Mouse (Mus musculus) erythroid progenitor cell, adult 5-6 weeks (primary cell): Measurements from ENCODE around the gene Tnfrsf1b. TPM values are rescaled to one million over a fixed set of nuclear protein-coding genes. Genes with fewer than 3 reads are reported as not detected.

Experiments
- ATAC-seq: replicated peaks from 2 replicates; pipeline ENCODE4 v1.8.0; 2016; ENCODE audit warnings: moderate number of reproducible peaks, mild to moderate bottlenecking, moderate TSS enrichment, inconsistent platforms; ENCODE audit not compliant: poor library complexity, low FRiP score, severe bottlenecking
- total RNA-seq, 2 experiments: library from RNA; stranded (forward) in 1 of 2; stranded (reverse) in 1 of 2; fragments of 150-400 nt in 1 of 2; fragments of 186-747, 209-891 nt in 1 of 2; gene quantifications; 2 replicates each; pipeline versions ENCODE4 v1.2.3 to v1.2.4; 2015 to 2017; ENCODE audit warnings: low replicate concordance in 2 of 2

Gene Tnfrsf1b
- total RNA-seq, 2 experiments from 2014 or later: 8.2 to 23.1 TPM

GRCm38 (mm10) chr4:145222064-145222463, 24.6 kb downstream of the Tnfrsf1b start:
- peak; percentile 85 for ATAC-seq

GRCm38 (mm10) chr4:145221379-145221778, 25.3 kb downstream of the Tnfrsf1b start:
- ATAC-seq: no peak

GRCm38 (mm10) chr4:145220001-145220400, 26.7 kb downstream of the Tnfrsf1b start:
- ATAC-seq: no peak

- no peak for ATAC-seq
Observed at GRCm38 (mm10) chr4:145219240-145219985, 27.3 kb downstream of the Tnfrsf1b start.

- ATAC-seq: no peak
Observed at GRCm38 (mm10) chr4:145217837-145218236, 28.8 kb downstream of the Tnfrsf1b start.

- no peak for ATAC-seq
Observed at GRCm38 (mm10) chr4:145217046-145217445, 29.6 kb downstream of the Tnfrsf1b start.

GRCm38 (mm10) chr4:145215396-145215795, 31.3 kb downstream of the Tnfrsf1b start:
- no peak for ATAC-seq

- ATAC-seq: 0 out of 2 replicates have a peak, but pooled peaks have one; percentile 11
Observed at GRCm38 (mm10) chr4:145214786-145215174, 31.9 kb downstream of the Tnfrsf1b start.

- ATAC-seq: peak; percentile 91
Observed at GRCm38 (mm10) chr4:145213999-145214785, 32.5 kb downstream of the Tnfrsf1b start.

GRCm38 (mm10) chr4:145211076-145211475, 35.6 kb downstream of the Tnfrsf1b start:
- no peak for ATAC-seq

- ATAC-seq: no peak
Observed at GRCm38 (mm10) chr4:145210564-145210963, 36.1 kb downstream of the Tnfrsf1b start.

GRCm38 (mm10) chr4:145209690-145210088, 37.0 kb downstream of the Tnfrsf1b start:
- ATAC-seq: no peak

- no peak for ATAC-seq
Observed at GRCm38 (mm10) chr4:145209076-145209689, 37.5 kb downstream of the Tnfrsf1b start.

GRCm38 (mm10) chr4:145207718-145208371, 38.8 kb downstream of the Tnfrsf1b start:
- ATAC-seq: no peak

GRCm38 (mm10) chr4:145204779-145205178, 41.9 kb downstream of the Tnfrsf1b start:
- ATAC-seq: no peak

- ATAC-seq: no peak
Observed at GRCm38 (mm10) chr4:145203305-145203704, 43.4 kb downstream of the Tnfrsf1b start.

GRCm38 (mm10) chr4:145201424-145201823, 45.2 kb downstream of the Tnfrsf1b start:
- ATAC-seq: no peak

GRCm38 (mm10) chr4:145199982-145200699, 46.5 kb downstream of the Tnfrsf1b start:
- ATAC-seq: peak; percentile 86

- ATAC-seq: no peak
Observed at GRCm38 (mm10) chr4:145196586-145196985, 50.1 kb downstream of the Tnfrsf1b start.
